Mouse (Mus musculus): ENCODE data around the gene Alkbh6.

GRCm38 (mm10) chr7:30315559-30316529, 7.3 kb downstream of the Alkbh6 start:
- TF ChIP-seq CTCF (IDR thresholded peaks at IDR 0.05; ENCODE audit: insufficient read depth, low read length) = no peak
- TF ChIP-seq POLR2A (IDR thresholded peaks at IDR 0.05; ENCODE audit: borderline replicate concordance, extremely low read depth, low read depth, low read length) = no peak
